Mouse (Mus musculus): ENCODE measurements at regions not wholly inside any gene's neighbourhood (a gene's known extent, or its start where the extent isn't known, plus 50 kb on each side); places are given as distances from the start of the nearest gene placed in this dataset.

DNA sequence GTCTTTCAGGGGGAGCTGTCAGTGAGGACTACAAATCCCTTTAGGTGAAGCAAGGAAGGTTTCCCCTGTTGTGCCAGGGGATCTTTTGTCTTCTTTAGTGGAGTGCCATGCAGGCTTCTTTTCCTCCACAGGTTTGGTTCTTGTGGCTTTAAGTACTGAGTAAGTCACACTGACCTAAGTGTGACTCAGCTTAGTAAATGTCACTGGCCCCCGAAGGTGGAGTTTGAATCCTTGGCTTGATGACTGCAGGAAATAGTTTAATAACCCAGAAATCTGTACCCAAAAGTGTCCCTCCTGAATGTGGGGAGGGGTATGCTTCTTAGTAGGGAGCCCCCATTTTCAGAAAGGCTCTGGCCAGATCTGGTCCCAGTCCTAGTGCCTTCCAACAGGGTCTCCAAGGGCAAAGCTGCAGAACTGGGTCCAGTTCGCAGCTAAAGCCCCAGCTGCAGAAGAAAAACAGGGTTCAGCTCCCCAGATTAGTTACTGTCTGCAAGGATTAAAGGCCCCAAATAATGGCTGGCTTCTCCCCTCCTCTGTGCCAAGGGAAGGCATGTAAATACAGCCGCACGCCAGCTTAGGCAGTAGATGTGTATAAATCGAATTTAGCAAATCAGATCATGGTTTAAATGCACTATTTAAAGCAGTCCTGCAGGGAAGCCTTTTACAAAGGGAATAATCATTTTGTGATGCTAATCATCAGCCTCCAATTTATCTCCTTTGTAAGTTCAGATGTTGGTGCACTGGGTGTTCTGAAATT, 51.6 kb upstream of the Polg start:
- DNase-seq (ENCODE audit: low read depth): peak; percentile 22

GRCm38 (mm10) chr7:79516287-79516686, 50.1 kb upstream of the Polg start:
- no peak for DNase-seq (ENCODE audit: low read depth)

Measured in 416B (cell line).